Mouse (Mus musculus) liver, embryonic 12.5 days (tissue): ENCODE measurements around the gene Slc2a9. TPM values are rescaled to one million over a fixed set of nuclear protein-coding genes. Genes with fewer than 3 reads are reported as not detected.
A peak's percentile ranks its signal among the peaks of the same experiment; 100 is the strongest.

Experiments used
- ATAC-seq: fragments of 200-750 bp; cut with Nextera tagmentation; 2 replicates; pipeline ENCODE4 v1.8.0; 2017; ENCODE audit warnings: moderate number of reproducible peaks, mild to moderate bottlenecking, moderate library complexity
- H3K27ac ChIP-seq: fragments of 300-500 bp; sonication (generic); 2 replicates; pipeline ENCODE4 v1.5.1; 2016; ENCODE audit warnings: mild to moderate bottlenecking
- H3K27me3 ChIP-seq: fragments of 300-500 bp; sonication (generic); replicated peaks from 2 replicates; pipeline ENCODE4 v1.6.1; 2016; ENCODE audit warnings: mild to moderate bottlenecking, moderate library complexity
- H3K36me3 ChIP-seq: fragments of 300-500 bp; sonication (generic); 2 replicates; pipeline ENCODE4 v1.6.1; 2016; ENCODE audit warnings: mild to moderate bottlenecking, moderate library complexity
- H3K4me1 ChIP-seq: fragments of 300-500 bp; sonication (generic); 2 replicates; pipeline ENCODE4 v1.6.1; 2016
- H3K4me2 ChIP-seq: fragments of 300-500 bp; sonication (generic); 2 replicates; pipeline ENCODE4 v1.6.1; 2016; ENCODE audit warnings: mild to moderate bottlenecking, moderate library complexity
- H3K4me3 ChIP-seq: fragments of 300-500 bp; sonication (generic); 2 replicates; pipeline ENCODE4 v1.5.1; 2016; ENCODE audit warnings: mild to moderate bottlenecking, moderate library complexity
- H3K9ac ChIP-seq: fragments of 300-500 bp; sonication (generic); 2 replicates; pipeline ENCODE4 v1.6.1; 2016; ENCODE audit warnings: mild to moderate bottlenecking, moderate library complexity
- H3K9me3 ChIP-seq: fragments of 300-500 bp; sonication (generic); replicated peaks from 2 replicates; pipeline ENCODE4 v1.6.1; 2016; ENCODE audit warnings: mild to moderate bottlenecking, moderate library complexity
- whole genome bisulfite sequencing: fragments of 180-500 bp; shearing (Covaris S2); methylation state at CpG from one replicate; pipeline ENCODE4 v1.1.7; 2016; ENCODE audit not compliant: insufficient replicate concordance; 5-methylcytosine and 5-hydroxymethylcytosine counted together
- polyA plus RNA-seq: library from polyadenylated mRNA; unstranded; fragments of >200 nt; fragmentation: Nextera tagmentation; extraction: Ambion mirVana; gene quantifications from 2 replicates; pipeline ENCODE4 v1.2.1, GENCODE M21; 2016

The Slc2a9 gene
- polyA plus RNA-seq, 1 experiment from 2014 or later, result 0.60 TPM

DNA sequence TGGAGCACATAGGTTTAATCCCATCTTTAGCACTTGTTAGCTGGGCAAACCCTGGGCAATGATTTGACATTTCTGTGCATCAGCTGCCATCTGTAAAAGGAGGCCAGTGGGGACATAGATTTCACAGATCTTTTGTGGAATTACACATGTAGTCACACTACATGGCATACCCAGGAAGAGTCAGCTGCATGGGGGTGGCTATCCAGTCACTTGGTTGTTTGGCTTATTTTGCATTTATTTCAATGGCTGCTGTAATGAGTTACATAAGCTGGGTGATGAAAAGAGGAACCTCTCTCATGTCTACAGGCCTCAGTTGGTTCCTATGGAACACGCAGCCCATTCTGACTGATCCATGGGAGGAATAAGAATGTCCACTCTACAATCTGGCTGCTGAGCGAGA, 143.2 kb downstream of the Slc2a9 start:
- H3K4me3 ChIP-seq, result no peak overlapping the region
- no peaks in the 10 kb centered on the region for H3K9me3 ChIP-seq
- no peaks in the 10 kb centered on the region for H3K4me1 ChIP-seq
- no peak for ATAC-seq
- H3K27ac ChIP-seq, result no peak overlapping the region
- no peak overlapping the region for H3K9ac ChIP-seq
- H3K4me2 ChIP-seq, result no peak overlapping the region
- H3K27me3 ChIP-seq, result no peaks in the 10 kb centered on the region
- H3K36me3 ChIP-seq, result no peaks in the 10 kb centered on the region
- 59% methylated on average over 2 of the region's 2 CpGs for WGBS

GRCm38 (mm10) chr5:38356927-38357326, 146.0 kb downstream of the Slc2a9 start:
- no peaks in the 10 kb centered on the region for H3K4me1 ChIP-seq
- H3K36me3 ChIP-seq, result no peaks in the 10 kb centered on the region
- WGBS, result 57% methylated on average over 3 of the region's 3 CpGs
- no peak overlapping the region for H3K27ac ChIP-seq
- ATAC-seq, result no peak
- no peak overlapping the region for H3K4me2 ChIP-seq
- no peak overlapping the region for H3K4me3 ChIP-seq
- no peaks in the 10 kb centered on the region for H3K27me3 ChIP-seq
- H3K9ac ChIP-seq, result no peak overlapping the region
- H3K9me3 ChIP-seq, result no peaks in the 10 kb centered on the region

DNA sequence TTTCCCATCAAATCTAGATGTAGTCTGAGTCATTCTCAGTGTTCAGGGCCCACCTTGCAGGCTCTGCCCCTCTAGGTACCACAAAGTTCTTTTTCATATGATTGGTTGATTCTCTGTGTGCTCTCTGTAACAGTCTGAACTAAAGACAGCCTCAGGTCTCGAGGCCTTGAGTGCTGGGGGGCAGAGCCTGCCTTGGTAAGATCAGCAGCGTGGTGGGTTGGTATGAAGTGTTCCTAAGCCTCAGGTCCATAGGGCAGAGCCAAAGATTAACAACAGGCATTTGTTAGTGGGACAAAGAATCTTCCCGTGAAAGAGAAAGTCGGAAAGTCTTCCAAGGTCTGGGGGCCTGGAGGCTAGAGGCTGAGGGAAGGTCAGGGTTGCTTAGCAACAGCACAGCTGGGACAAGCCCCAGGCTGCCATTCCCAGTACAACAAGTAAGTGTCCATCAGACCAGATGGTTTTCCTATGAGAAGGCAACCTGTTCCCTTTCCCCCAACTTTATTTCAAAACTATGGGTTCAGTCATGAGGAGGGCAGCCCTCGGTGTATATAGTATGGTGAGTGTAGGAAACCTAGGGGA, 152.5 kb downstream of the Slc2a9 start:
- Histone ChIP-seq H3K27me3 (no peaks in the 10 kb centered on the region), H3K36me3 (no peaks in the 10 kb centered on the region), H3K27ac (no peak overlapping the region), H3K4me2 (no peak overlapping the region), H3K4me3 (no peak overlapping the region), H3K4me1 (no peaks in the 10 kb centered on the region), H3K9me3 (no peaks in the 10 kb centered on the region), H3K9ac (no peak overlapping the region)
- ATAC-seq, result no peak
- WGBS, result 54% methylated on average over 5 of the region's 5 CpGs

GRCm38 (mm10) chr5:38346646-38347432, 156.1 kb downstream of the Slc2a9 start:
- WGBS, result 29% methylated on average over 10 of the region's 10 CpGs
- Histone ChIP-seq H3K27me3 (no peaks in the 10 kb centered on the region), H3K4me1 (no peaks in the 10 kb centered on the region), H3K9me3 (no peaks in the 10 kb centered on the region), H3K9ac (no peak overlapping the region), H3K4me3 (no peak overlapping the region), H3K36me3 (no peaks in the 10 kb centered on the region), H3K27ac (no peak overlapping the region), H3K4me2 (no peak overlapping the region)
- ATAC-seq, result no peak

DNA sequence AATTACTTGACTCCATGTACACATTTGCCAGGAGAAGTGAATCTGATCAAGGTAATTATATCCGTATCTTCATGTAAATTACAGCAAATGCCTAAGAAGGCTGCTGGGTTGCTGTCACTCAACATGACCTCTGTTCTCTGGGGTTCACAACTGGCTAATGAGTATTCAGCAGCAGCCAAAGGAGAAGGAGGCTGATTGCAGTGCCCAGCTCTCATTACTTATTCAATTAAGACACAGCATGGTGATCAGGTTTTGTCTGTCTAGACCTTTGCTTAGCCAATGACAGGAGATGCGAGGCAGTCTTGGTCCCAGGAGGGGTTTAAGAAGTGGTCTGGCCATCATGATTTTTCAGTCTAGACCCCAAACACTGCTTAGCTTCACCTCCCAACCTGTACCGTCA, 159.8 kb downstream of the Slc2a9 start:
- ATAC-seq, result no peak
- Histone ChIP-seq H3K27me3 (no peaks in the 10 kb centered on the region), H3K9me3 (no peaks in the 10 kb centered on the region), H3K36me3 (no peaks in the 10 kb centered on the region), H3K9ac (no peak overlapping the region), H3K4me2 (no peak overlapping the region), H3K4me3 (no peak overlapping the region), H3K4me1 (no peaks in the 10 kb centered on the region), H3K27ac (no peak overlapping the region)
- WGBS, result 62% methylated on average over 3 of the region's 3 CpGs

DNA sequence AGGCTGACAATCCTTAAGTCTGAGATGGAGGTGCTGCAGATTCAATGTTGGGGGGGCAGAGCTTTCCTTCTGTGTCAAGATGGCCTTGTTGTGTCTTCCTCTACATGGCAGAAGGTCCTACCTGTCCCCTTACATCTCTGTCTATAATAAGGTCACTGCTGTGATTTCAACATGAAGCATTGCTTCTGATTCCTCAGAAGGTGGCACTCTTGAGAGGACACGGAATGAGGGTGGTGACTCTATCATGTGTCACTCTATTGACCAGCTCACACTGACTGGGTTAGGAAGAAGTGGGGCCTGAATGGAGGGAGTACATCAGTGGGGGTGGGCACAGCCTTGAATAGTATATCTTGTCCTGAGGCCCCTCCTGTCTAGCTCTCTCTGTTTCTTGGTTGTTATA, 168.4 kb downstream of the Slc2a9 start:
- H3K4me3 ChIP-seq, result no peak overlapping the region
- H3K27me3 ChIP-seq, result 0 out of 2 replicates have a peak, but pooled peaks cover 7% of the 10 kb centered on the region
- H3K4me2 ChIP-seq, result no peak overlapping the region
- H3K27ac ChIP-seq, result no peak overlapping the region
- H3K36me3 ChIP-seq, result no peaks in the 10 kb centered on the region
- H3K4me1 ChIP-seq, result no peaks in the 10 kb centered on the region
- no peak overlapping the region for H3K9ac ChIP-seq
- no peaks in the 10 kb centered on the region for H3K9me3 ChIP-seq
- no peak for ATAC-seq
- WGBS, result 48% methylated on average over 1 of the region's 1 CpGs

GRCm38 (mm10) chr5:38333381-38333780, 169.6 kb downstream of the Slc2a9 start:
- H3K27ac ChIP-seq, result no peak overlapping the region
- WGBS, result 38% methylated on average over 4 of the region's 4 CpGs
- H3K9me3 ChIP-seq, result no peaks in the 10 kb centered on the region
- H3K4me3 ChIP-seq, result no peak overlapping the region
- ATAC-seq, result no peak
- H3K9ac ChIP-seq, result no peak overlapping the region
- no peak overlapping the region for H3K4me2 ChIP-seq
- H3K36me3 ChIP-seq, result no peaks in the 10 kb centered on the region
- no peaks in the 10 kb centered on the region for H3K4me1 ChIP-seq
- H3K27me3 ChIP-seq, result 0 out of 2 replicates have a peak, but pooled peaks cover 7% of the 10 kb centered on the region

GRCm38 (mm10) chr5:38318966-38319786, 183.8 kb downstream of the Slc2a9 start, which contains the start of gene Drd5:
Gene Drd5, plus strand, starts transcription at chr5:38319367.
- no peak within 1 kb of the TSS for H3K27ac ChIP-seq
- H3K4me3 ChIP-seq, result peak within 1 kb of the TSS; percentile 21; the same call in 1 of the 2 replicates

GRCm38 (mm10) chr5:38309795-38310194, 193.1 kb downstream of the Slc2a9 start:
- Histone ChIP-seq H3K27ac (no peak overlapping the region), H3K9ac (no peak overlapping the region), H3K4me1 (no peaks in the 10 kb centered on the region), H3K27me3 (peaks cover 27% of the 10 kb centered on the region; the same call in 1 of the 2 replicates), H3K36me3 (no peaks in the 10 kb centered on the region), H3K9me3 (no peaks in the 10 kb centered on the region), H3K4me2 (no peak overlapping the region), H3K4me3 (no peak overlapping the region)
- no peak for ATAC-seq
- WGBS, result 52% methylated on average over 3 of the region's 3 CpGs

More at GRCm38 (mm10) chr5:38318966-38319786, 183.8 kb downstream of the Slc2a9 start, which contains the start of gene Drd5:
- Histone ChIP-seq H3K4me1 (no peaks in the 10 kb centered on the region), H3K36me3 (no peaks in the 10 kb centered on the region), H3K4me2 (peak within 1 kb of the TSS; percentile 40), H3K27me3 (peaks cover 72% of the 10 kb centered on the region), H3K9ac (no peak within 1 kb of the TSS), H3K9me3 (no peaks in the 10 kb centered on the region)
- no peak for ATAC-seq
- 5% methylated on average over 67 of the region's 67 CpGs for WGBS

- ATAC-seq, result peak; percentile 56
- Histone ChIP-seq H3K27ac (no peak overlapping the region), H3K4me2 (no peak overlapping the region), H3K9me3 (no peaks in the 10 kb centered on the region), H3K9ac (no peak overlapping the region), H3K36me3 (no peaks in the 10 kb centered on the region), H3K27me3 (peaks cover 25% of the 10 kb centered on the region; the same call in 1 of the 2 replicates), H3K4me1 (no peaks in the 10 kb centered on the region), H3K4me3 (no peak overlapping the region)
- WGBS, result 39% methylated on average over 5 of the region's 5 CpGs
Measured at GRCm38 (mm10) chr5:38308873-38309272, 194.1 kb downstream of the Slc2a9 start.

DNA sequence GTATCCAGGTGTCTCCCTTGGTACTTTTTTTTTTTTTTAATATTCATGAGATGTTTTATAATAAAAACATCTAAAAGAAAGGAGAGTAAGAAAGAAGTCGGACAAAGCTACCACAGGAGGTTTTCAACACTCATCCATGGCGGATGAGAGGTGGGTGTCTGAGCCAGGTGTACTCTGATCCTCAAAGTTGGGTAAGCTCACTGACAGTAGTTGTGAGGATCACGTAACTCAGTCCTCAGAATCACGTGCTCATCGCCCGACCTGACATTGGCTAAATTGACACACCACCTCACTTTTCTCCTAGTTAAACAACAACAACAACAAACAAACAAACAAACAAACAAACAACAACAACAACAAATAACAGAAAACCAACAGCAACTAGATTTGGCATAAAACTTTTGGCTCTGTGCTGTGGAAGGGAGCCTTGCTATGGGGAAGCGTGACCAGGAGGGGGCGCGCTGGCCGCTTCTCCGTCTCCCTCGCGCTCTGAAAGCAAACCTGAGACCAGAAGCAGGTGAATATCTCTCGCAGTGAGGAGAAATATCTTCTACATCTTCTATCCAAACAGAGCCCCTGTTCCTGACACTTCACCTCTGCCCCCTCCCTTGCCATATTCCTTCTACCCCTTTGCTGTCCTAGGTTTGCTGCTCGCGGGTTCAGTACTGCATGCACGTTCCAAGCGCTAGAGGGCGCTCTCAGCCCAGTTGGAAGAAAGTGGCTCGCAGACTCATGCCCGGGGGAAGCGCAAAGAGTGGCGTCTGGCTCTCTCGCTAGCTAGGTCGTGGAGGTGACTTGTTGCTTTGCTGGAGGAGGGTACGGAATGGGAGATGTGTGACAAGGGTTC, 195.5 kb downstream of the Slc2a9 start:
- Histone ChIP-seq H3K4me1 (no peaks in the 10 kb centered on the region), H3K4me3 (peak overlapping the region; percentile 32), H3K27ac (no peak overlapping the region), H3K9ac (no peak overlapping the region; the same call in 1 of the 2 replicates), H3K9me3 (no peaks in the 10 kb centered on the region), H3K36me3 (no peaks in the 10 kb centered on the region), H3K4me2 (peak overlapping the region; percentile 66), H3K27me3 (peaks cover 25% of the 10 kb centered on the region; the same call in 1 of the 2 replicates)
- peak; percentile 73 for ATAC-seq
- 9% methylated on average over 26 of the region's 26 CpGs for WGBS
